Mouse (Mus musculus) thymus, adult 2 months (tissue): Measurements from ENCODE around the gene Fgf4.

ENCODE experiments used
- CTCF ChIP-seq: fragments of 200-500 bp; IDR thresholded peaks from 2 replicates; pipeline ENCODE4 v1.5.1; 2012; ENCODE audit warnings: mild to moderate bottlenecking, control low read depth, low read length, moderate library complexity, borderline replicate concordance; ENCODE audit not compliant: control insufficient read depth, poor library complexity, insufficient read depth; ENCODE audit errors: extremely low read depth
- POLR2A ChIP-seq: fragments of 200-500 bp; IDR thresholded peaks from 2 replicates; pipeline ENCODE4 v1.6.1; 2012; ENCODE audit warnings: mild to moderate bottlenecking, low read length, control low read depth, moderate library complexity; ENCODE audit not compliant: control insufficient read depth, poor library complexity, insufficient read depth; ENCODE audit errors: extremely low read depth

- TF ChIP-seq POLR2A (no peak), CTCF (no peak)
These were observed 7.8 kb downstream of the Fgf4 start for GRCm38 (mm10) chr7:144854966-144855365.
